Mouse (Mus musculus): ENCODE measurements around the gene Kdm2b.

- TF ChIP-seq ZC3H11A (IDR thresholded peaks at IDR 0.05; ENCODE audit: borderline replicate concordance, low read depth, low read length) (no peak), CHD2 (IDR thresholded peaks at IDR 0.05; ENCODE audit: low read depth, low read length) (no peak; the same call in 1 of the 2 replicates)
Measured at GRCm38 (mm10) chr5:122821524-122821885, 168.1 kb downstream of the Kdm2b start.
